Mouse (Mus musculus) forelimb bud, embryonic 11.5 days (tissue): ENCODE measurements around the gene Gp1bb.

ENCODE experiments used
- DNase-seq: peaks from one replicate; pipeline ENCODE4 v3.0.0-alpha.2; 2012; ENCODE audit warnings: low read depth, low spot score

The Gp1bb gene

DNA sequence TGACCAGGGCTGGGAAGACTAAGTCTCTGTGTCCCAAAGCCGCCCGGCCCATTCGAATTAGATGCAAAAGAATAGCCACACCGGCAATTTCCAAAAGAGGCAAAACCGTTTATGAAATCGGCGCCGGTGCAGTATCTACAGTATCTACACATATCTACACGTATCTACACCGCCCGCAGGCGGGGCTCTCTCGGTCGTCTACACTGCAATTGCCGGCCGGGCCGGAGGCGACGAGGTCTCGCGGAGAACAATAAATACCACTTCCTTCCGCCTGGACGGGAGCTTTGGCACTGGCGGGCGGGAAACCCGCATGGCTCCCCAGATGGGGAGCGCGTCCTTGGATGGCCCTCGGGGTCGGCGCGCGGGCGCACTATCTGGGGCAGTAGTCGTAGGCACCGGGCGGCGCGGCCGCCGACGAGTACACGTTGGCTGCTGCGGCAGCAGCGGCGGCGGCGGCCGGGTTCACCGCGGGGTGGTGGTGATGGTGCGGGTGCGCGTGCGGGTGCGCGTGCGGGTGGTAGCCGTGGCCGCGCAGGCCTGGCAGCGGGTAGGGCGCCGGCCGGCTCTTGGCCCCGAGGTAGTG, 40.5 kb downstream of the Gp1bb start:
- no peak for DNase-seq

DNA sequence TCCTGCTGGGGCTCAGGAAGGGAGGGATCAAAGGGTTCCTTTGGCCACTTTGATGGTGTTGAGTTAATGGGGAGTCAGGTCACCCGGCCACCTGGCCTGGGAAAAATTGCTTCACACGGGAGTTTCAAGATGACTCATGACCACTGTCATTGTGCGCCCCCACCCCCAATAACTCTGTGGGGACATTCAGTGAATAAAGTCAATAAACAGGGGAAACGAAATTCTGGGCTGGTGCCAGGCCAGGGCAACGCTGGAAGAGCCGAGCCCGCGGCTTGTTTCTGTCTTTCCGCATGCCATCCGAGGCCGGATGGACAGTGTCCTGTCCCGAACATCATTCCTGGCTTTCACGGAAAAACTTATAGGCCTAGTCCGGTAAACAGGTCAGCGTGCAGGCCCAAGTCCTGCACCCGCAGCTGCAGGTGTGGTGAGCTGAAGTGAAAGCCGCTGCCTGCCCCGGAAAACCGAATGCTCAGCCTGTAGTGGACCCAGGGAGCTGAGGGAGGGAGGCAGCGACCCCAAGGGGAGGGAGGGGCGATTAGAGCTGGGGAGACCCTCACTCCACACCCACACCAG, 41.1 kb downstream of the Gp1bb start:
- DNase-seq = no peak

DNA sequence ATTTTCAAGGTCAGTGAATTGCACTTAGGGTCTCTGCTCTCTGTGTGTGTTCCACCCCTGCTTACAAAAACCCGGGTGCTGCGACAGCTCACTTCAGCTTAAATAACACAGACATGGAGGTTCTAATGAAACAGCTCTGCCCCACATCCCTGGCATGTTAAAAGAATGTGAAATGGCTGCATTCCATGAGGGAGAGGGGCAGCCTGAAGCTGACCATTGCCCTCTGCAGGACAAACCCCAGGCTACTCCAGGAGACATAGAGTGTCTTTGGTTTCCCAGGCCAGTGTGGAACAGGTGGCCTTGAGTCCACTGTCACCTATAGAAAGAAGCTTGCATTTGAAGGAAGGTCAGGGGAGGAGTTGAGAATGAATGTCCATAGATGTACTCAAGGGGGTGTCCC, 41.8 kb downstream of the Gp1bb start:
- DNase-seq = no peak

DNA sequence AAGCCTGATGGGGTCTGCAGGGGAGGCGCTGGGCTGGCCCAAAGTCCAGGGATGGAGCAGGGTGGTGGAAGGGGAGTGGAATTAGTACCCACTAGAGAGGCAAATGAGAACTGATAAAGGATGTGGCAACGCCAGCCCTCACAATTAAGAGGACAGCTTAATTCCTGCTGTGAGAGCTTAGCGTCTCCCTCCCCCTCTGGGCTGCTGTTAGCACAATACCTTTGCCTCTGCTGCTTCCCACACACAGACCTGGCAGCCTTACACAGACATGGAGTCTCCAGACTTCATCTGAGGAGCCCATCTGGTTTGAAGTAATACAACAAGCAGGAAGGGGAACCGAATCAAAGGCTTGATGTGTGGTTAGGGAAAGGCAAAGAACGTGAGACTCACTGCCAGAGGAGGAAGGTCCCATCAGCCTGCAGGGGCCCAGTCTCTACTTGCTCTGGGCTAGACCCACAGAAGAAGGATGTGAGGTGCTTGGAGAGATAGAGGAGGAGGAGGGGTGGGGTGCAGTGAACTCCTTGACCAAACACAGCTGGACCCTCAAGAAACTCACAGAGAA, 44.5 kb downstream of the Gp1bb start:
- no peak for DNase-seq

DNA sequence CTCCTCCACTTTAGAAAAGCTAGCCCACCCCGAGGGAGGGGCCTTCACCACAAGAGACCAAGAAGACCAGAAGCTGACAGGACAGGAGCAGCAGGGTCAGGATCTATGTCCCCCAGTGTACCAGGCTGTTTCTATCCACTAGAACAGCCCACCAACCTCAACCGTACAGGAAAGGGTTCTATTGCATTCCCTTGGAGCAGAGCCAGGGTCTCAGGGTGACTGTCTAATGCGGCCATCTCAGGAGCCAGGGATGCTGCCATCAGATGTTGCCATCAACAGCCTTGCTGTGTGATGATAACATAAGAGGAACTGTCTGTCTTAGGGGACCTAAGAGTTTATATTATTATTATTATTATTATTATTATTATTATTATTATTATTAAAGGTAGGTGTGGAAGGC, 45.1 kb downstream of the Gp1bb start:
- DNase-seq = no peak

DNA sequence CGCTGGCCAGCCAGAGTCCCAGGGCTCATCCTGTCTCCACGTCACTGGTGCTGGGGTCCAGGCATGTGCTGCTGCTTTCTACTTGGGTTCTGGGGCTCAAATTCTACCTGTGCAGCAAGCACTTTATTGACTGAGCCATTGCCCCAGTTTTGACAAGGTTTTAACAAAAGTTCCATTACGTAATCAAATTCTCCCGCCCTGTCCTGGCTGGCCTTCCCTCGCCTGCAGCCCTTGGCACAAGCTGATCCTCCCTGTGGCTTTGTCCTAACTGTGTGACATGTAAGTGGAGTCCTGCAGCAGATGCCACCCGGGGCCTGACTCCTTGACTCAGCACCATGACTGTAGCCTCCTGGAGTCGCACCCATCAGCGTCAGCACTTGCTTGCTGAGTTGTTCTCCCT, 48.0 kb downstream of the Gp1bb start:
- no peak for DNase-seq
